Mouse (Mus musculus) brain, embryonic 14.5 days (tissue): ENCODE measurements at regions not wholly inside any gene's neighbourhood (a gene's known extent, or its start where the extent isn't known, plus 50 kb on each side); places are given as distances from the start of the nearest gene placed in this dataset.

Experiments used
- DNase-seq: peaks from one replicate; pipeline ENCODE4 v3.0.0-alpha.2; 2011; ENCODE audit warnings: low read depth
- CTCF ChIP-seq: fragments of 200-500 bp; IDR thresholded peaks from 2 replicates; pipeline ENCODE4 v1.5.1; 2012; ENCODE audit warnings: inconsistent platforms, mild to moderate bottlenecking, moderate library complexity, borderline replicate concordance; ENCODE audit not compliant: insufficient read depth, insufficient read length; ENCODE audit errors: extremely low read depth
- POLR2A ChIP-seq: fragments of 200-500 bp; IDR thresholded peaks from 2 replicates; pipeline ENCODE4 v1.6.1; 2012; ENCODE audit warnings: mild to moderate bottlenecking, inconsistent platforms, borderline replicate concordance; ENCODE audit not compliant: poor library complexity, insufficient read depth, insufficient read length, severe bottlenecking; ENCODE audit errors: extremely low read depth

DNA sequence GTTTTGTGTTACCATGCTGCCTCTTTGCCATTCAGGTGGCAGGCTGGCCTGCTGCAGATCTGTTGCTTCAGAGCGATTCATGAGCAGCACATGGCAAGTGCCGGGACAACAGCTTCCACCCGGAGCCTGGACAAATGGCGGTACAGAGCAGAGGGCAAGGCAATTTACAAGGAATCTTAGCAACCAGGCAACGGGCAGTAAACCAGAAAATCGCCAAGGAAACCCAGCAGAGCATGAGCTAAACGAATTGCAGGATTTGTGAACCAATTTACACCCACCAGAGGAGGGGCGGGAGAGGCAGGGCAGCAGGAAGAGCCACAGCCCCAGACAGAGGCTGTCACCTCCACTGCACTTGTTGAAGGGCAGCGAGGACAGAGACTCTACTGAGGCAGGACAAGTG lies 60.5 kb upstream of the Loxl4 start:
- DNase-seq = peak; percentile 95
- TF ChIP-seq POLR2A (no peak), CTCF (no peak)

- no peak for TF ChIP-seq POLR2A
- no peak for TF ChIP-seq CTCF
Measured at GRCm38 (mm10) chr19:42669886-42670285, 57.3 kb upstream of the Loxl4 start.

DNA sequence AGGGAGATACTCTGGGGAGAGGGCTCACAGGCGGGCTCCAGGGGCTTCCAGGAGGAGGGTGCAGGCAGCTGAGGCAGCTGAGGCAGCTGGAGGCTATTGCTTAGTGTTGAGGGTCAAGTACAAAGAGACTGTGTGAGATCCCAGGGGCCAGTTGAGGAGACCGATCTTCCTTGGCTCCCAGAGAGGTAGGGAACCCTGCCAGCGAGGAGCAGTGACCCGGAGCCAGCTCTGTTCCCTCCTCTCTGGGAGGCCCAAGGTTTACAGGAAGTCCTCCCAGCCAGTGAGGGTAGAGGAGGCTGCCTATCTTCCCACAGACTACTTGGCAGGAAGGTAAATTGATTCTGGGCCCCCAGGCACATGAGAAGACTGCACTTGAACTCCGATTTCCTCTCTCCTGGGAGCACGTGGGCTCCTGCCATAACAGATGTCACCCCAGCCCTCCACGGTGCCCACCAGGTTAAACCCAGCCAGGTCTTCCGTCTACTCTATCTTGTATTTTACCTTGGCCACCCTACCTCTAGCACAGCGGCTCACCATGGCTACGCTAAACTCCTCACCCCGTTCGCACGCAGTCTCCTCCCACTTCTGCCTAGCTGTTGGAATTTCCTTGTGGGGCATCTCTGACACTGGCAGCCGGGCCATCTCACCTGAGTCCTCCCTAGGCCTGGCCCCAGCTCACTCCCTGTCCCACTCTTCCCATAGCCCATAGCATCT lies 55.9 kb upstream of the Loxl4 start:
- TF ChIP-seq POLR2A (no peak), CTCF (no peak)
- DNase-seq = peak; percentile 15

More at GRCm38 (mm10) chr19:42669886-42670285, 57.3 kb upstream of the Loxl4 start:
- DNase-seq = no peak

GRCm38 (mm10) chr19:42666906-42667305 lies 54.3 kb upstream of the Loxl4 start:
- no peak for TF ChIP-seq POLR2A
- no peak for TF ChIP-seq CTCF
- DNase-seq = no peak
